Mouse (Mus musculus): Measurements from ENCODE around the gene Nmnat3. TPM values are rescaled to one million over a fixed set of nuclear protein-coding genes. Genes with fewer than 3 reads are reported as not detected.

Gene Nmnat3
- total RNA-seq, 2 experiments from 2014 or later: 2.7 to 2.8 TPM

DNA sequence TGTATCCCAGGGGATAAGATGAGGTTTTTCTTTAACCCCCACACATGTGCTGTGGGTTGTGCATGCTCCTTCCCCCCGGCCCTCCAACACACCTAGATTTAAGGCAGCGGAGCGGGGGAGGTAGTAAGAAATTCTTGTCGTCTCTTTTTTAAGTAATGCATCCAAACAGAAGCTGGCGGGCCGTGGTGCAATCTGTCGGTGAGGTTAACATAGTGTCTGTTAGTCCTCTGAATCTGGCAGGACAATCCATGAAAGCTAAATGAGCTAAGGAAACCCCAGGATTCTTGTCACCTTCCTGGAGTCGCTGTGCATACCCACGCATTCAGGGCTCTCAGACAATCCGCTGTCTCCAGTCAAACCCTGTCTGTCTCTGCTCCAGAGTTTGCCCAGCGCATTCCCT is 87.7 kb downstream of the Nmnat3 start:
- TF ChIP-seq CTCF (IDR thresholded peaks at IDR 0.05): no peak
- peak in 1 of 2 experiments; percentile 39 for DNase-seq (ENCODE audit: extremely low spot score in 1 of 2, low spot score in 2 of 2)
- intact Hi-C loops (cut with DNase I): loop anchor here (1.0 to 2.0 kb wide), 2 partner anchors 13 to 36 kb away; no protein-coding TSS in a partner anchor
- H3K4me3 ChIP-seq: no peak overlapping the region
- no peak overlapping the region for H3K27ac ChIP-seq

GRCm38 (mm10) chr9:98375329-98376170 is 88.3 kb downstream of the Nmnat3 start:
- intact Hi-C loops (cut with DNase I): loop anchor here (1.0 to 2.0 kb wide), 2 partner anchors 13 to 37 kb away; no protein-coding TSS in a partner anchor
- no peak for TF ChIP-seq CTCF (IDR thresholded peaks at IDR 0.05)
- Histone ChIP-seq H3K27ac (no peak overlapping the region), H3K4me3 (no peak overlapping the region)
- no peak for DNase-seq (ENCODE audit: extremely low spot score in 1 of 2, low spot score in 2 of 2)

- intact Hi-C loops (cut with DNase I): no loop called here
- TF ChIP-seq CTCF (IDR thresholded peaks at IDR 0.05): no peak
Measured at GRCm38 (mm10) chr9:98379736-98380135, 92.5 kb downstream of the Nmnat3 start.

GRCm38 (mm10) chr9:98380593-98380992 is 93.4 kb downstream of the Nmnat3 start:
- no peak for DNase-seq (ENCODE audit: extremely low spot score in 1 of 2, low spot score in 2 of 2)
- no peak for TF ChIP-seq CTCF (IDR thresholded peaks at IDR 0.05)
- intact Hi-C loops (cut with DNase I): no loop called here
- no peak overlapping the region for H3K27ac ChIP-seq
- no peak overlapping the region for H3K4me3 ChIP-seq

More at GRCm38 (mm10) chr9:98379736-98380135, 92.5 kb downstream of the Nmnat3 start:
- Histone ChIP-seq H3K4me3 (no peak overlapping the region), H3K27ac (no peak overlapping the region)
- DNase-seq (ENCODE audit: extremely low spot score in 1 of 2, low spot score in 2 of 2): no peak

DNA sequence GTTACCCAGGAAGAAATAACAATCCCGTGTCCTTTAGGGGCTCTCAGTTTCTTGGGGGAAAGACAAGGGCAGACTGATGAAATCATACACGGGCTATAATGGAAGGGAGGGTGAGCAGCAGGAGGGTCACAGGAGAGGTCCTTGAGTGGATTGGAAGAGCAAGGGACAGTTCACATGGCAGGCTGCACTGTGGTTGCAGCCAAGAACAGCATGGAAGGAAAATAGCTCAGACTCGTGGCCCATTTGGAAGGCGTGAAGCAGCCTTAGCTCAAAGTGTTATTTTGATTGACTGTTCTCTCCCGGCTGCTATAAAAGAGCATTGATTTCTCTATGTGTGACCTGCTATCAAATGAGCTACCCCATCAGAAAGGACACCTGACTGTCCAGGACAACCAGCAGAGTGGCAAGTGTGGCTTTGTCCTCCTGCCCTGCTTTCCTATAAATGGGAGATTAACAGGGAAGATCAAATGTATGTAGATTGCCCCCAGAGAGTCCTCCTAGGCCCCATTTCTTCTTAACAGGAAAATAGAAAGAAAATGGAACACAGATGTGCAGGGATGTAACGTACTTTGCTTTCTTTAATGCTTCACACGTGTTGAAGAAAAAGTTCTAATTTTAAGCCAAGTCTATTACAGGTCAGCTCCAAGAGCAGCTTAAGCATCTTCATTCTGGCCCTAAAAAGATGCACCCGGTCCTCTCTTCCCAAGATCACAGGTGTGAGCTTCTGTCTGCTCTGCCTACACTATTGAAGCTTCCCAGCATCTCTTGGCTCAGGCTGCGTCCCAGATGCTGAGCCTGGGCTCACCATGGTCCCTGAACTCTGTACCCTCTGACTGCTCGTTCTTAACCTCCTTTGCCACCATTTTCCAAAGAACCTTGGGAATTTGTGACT is 100.8 kb downstream of the Nmnat3 start:
- H3K27ac ChIP-seq: peak overlapping the region; percentile 69
- TF ChIP-seq CTCF (IDR thresholded peaks at IDR 0.05): no peak
- no peak for DNase-seq (ENCODE audit: extremely low spot score in 1 of 2, low spot score in 2 of 2)
- no peak overlapping the region for H3K4me3 ChIP-seq
- intact Hi-C loops (cut with DNase I): loop anchor here (1.0 to 5.0 kb wide), 3 partner anchors 13 to 356 kb away; partner anchors contain the start of gene Clstn2

DNA sequence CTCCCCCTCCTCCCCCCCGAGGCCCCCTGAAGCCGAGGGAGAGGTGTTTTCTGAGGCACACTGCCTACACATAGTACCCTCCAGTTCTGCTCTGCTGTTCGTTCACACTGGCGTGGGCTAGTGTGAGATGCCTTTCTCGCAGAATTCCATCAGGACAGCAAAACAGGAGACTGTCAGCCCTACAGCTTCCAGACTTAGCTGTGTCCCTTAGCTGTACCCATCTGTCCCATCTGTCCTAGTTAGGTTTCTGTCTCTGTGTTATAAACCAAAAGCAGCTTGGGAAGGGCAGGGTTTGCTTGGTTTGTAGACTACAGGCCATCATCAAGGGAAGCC is 101.4 kb downstream of the Nmnat3 start:
- intact Hi-C loops (cut with DNase I): loop anchor here (1.0 to 5.0 kb wide), 3 partner anchors 13 to 356 kb away; partner anchors contain the start of gene Clstn2
- no peak for TF ChIP-seq CTCF (IDR thresholded peaks at IDR 0.05)
- Histone ChIP-seq H3K27ac (peak overlapping the region; percentile 74), H3K4me3 (no peak overlapping the region)
- DNase-seq (ENCODE audit: extremely low spot score in 1 of 2, low spot score in 2 of 2): peak in 1 of 2 experiments; percentile 28

GRCm38 (mm10) chr9:98393496-98393895 is 106.3 kb downstream of the Nmnat3 start:
- TF ChIP-seq CTCF (IDR thresholded peaks at IDR 0.05): no peak
- intact Hi-C loops (cut with DNase I): no loop called here
- no peak overlapping the region for H3K4me3 ChIP-seq
- DNase-seq (ENCODE audit: extremely low spot score in 1 of 2, low spot score in 2 of 2): no peak
- H3K27ac ChIP-seq: no peak overlapping the region

DNA sequence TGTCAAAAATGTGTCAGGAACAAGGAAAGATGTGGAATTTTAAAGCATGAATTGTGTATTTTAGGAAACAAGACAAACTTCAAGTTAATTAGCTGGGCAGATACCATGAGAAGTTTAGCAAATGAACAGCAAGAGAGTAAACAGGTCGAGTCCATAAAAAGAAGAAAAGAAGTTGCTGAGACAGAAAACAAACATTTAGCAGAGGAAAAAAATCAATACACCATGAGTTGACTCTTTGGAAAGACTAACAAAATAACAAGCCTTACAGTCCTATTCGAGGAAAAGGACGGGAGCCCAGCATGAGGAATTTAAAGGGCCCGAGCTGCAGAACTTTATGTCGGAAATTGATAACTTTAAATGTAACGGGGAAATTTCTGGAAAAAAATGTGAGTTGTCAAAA is 110.0 kb downstream of the Nmnat3 start:
- Histone ChIP-seq H3K27ac (no peak overlapping the region), H3K4me3 (no peak overlapping the region)
- intact Hi-C loops (cut with DNase I): no loop called here
- TF ChIP-seq CTCF (IDR thresholded peaks at IDR 0.05): no peak
- no peak for DNase-seq (ENCODE audit: extremely low spot score in 1 of 2, low spot score in 2 of 2)

DNA sequence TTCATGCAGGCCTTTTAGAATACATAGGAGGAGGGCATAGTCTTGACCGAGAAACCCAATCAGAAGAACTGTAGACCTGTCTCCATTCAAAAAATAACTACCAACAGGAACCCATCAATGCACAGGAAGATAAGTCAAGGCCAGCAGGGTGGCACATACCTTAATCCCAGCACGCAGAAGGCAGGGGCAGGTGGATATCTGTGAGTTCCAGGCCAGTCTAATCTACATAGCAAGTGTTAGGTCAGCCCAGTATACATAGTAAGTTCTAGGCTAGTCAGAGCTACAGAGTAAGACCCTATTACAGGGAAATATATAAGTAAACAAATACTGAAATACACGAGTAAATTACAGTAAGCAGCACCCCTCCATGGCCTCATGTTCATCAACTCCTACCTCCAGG is 110.6 kb downstream of the Nmnat3 start:
- no peak overlapping the region for H3K4me3 ChIP-seq
- DNase-seq (ENCODE audit: extremely low spot score in 1 of 2, low spot score in 2 of 2): no peak
- no peak overlapping the region for H3K27ac ChIP-seq
- TF ChIP-seq CTCF (IDR thresholded peaks at IDR 0.05): no peak
- intact Hi-C loops (cut with DNase I): no loop called here

- no peak for TF ChIP-seq CTCF (IDR thresholded peaks at IDR 0.05)
- intact Hi-C loops (cut with DNase I): loop anchor here (5.0 to 10.0 kb wide), 3 partner anchors 63 to 1106 kb away; partner anchors contain the start of gene Clstn2
- Histone ChIP-seq H3K27ac (peak overlapping the region; percentile 80), H3K4me3 (no peak overlapping the region)
- DNase-seq (ENCODE audit: extremely low spot score in 1 of 2, low spot score in 2 of 2): peak; percentile 52 to 65
Measured at GRCm38 (mm10) chr9:98400185-98400894, 113.1 kb downstream of the Nmnat3 start.

- intact Hi-C loops (cut with DNase I): loop anchor here (5.0 to 10.0 kb wide), 3 partner anchors 64 to 1107 kb away; partner anchors contain the start of gene Clstn2
- no peak for DNase-seq (ENCODE audit: extremely low spot score in 1 of 2, low spot score in 2 of 2)
- TF ChIP-seq CTCF (IDR thresholded peaks at IDR 0.05): no peak
- H3K4me3 ChIP-seq: no peak overlapping the region
- H3K27ac ChIP-seq: no peak overlapping the region
Measured at GRCm38 (mm10) chr9:98401611-98402010, 114.4 kb downstream of the Nmnat3 start.
